Mouse (Mus musculus) spleen, embryonic (tissue): ENCODE results near the gene Tsc22d1.

Experiments used
- CTCF ChIA-PET: fragments of 350-600 bp; sonication (Branson Sonifier 250); formaldehyde crosslinking; loops from one replicate; lab custom pipeline; 2022; lab: Charles Lee

The Tsc22d1 gene

DNA sequence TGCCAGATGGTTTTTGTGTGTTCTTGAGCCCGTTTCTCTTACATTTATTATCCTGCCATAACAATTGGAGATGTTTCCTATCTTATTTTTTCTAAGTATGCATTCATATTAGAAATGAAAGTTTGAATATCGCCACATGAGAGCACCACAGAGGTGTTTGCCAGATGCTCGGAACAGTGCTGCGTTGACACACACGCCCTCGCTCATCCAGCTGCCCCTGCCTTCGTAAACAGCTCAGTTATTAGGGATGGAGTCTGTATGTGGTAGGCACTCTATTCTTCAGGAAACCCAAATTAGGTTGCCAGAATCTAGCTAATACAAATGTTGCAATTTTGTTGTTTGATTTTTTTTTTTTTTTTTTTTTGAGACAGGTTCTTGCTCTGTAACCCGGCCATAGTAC lies 18.1 kb downstream of the Tsc22d1 start:
- CTCF ChIA-PET: no interaction called here

DNA sequence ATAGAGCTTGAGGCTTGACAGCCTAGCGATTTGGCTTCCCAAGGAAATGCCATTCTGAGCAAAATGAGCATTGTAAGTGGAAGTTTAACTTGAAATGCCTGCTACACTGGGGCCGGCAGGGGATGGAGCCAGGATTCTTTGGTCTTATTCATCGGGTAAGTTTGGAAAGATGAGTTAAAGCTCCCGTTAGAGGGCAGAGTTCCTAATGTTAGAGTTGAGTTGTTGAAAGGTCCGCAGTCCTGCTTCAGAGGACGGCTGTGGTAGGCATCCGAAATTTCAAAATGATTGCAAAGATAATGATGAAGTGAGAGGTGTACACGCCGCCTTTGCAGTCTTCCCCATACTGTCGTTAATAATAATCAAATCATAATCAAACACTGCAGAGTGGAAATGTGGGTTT lies 27.4 kb downstream of the Tsc22d1 start:
- CTCF ChIA-PET: no interaction called here

DNA sequence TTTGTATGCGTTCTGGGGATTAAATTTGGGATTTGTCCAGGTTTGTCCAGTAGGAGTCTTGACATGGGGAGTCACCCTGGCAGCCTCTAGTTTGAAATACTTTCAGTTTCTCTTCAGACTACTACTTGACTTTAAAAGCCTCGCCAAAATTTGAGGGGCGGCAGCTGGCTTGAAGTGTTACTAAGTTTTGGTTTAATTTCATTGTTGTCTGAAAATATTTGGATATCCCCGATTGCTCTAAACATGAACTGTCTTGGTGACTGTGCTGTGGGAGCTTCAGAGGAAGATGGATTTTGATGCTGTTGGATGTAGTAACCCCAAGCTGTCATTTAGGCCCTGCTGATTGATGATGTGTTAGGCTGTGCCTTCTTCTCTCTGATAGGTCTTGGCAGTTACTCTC lies 34.2 kb downstream of the Tsc22d1 start:
- CTCF ChIA-PET: no interaction called here

DNA sequence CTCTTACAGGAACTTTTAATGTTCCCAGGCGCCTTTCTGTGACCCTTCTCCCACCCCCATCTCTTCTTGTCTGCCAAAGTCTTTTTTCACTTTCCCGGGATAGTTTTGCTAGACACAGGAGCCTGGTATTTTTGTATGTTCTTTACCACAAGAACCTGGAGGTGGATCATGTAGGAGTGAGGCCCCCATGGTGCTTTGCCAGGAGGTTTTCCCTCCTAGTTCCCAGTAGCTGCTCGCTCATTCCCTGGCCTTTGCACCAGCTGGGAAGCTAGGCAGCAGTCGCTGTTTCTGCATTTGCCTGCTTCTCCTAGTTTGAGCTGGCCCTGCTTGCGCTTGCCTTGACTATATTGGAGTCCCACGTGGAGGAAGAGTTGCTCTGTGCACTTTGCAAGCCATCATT lies 36.2 kb downstream of the Tsc22d1 start:
- CTCF ChIA-PET: no interaction called here

DNA sequence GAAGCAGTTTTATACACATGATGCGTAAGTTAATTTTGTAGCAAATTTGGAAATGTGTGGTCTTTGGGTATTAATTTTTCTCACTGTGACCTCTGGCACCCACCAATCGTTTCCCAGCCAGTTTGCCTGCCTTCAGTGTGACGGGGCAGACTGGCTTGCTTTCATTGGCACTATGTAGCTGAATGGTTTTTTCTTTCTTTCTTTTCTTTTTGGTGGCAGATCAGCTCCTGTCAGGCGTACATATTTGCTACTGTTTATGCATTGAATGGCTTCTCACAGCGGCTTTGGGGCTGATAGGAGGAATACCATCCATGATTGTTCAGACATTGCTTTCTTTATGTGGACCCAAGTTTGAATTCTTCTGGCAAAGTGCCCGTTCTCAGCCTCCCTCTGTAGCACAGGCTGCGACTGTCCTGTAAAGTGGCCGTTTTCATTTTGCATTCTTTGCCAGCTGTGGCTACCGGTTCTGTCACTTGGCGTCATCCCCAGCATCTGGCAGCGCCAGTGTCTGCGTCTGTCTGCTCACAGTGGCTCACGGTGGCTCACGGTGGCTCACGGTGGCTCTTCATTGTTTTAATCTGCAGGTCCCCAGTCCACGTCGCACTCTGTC lies 38.1 kb downstream of the Tsc22d1 start:
- CTCF ChIA-PET: no interaction called here

DNA sequence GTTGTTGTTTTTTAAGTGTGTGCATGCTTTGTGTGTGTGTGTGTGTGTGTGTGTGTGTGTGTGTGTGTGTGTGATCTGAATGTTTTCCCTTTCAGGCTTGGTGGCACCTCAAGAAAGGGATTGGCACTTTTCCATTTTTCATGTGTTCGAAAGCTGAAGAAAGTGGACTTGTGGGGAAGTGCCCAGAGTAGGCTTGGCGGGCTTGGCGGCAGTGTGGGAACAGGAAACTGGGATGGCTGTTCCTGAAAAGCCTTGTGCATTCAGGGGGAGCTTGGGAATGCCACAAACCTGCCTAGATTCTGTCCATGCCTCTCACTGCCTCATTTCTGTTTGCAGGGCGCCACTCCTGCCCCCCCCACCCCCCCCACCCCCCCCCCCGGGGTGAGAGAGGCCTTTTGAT lies 39.9 kb downstream of the Tsc22d1 start:
- CTCF ChIA-PET: interaction anchor here (0.6 kb wide), 1 partner anchor 228 kb away, joined by 3 read pairs; no protein-coding TSS in a partner anchor

DNA sequence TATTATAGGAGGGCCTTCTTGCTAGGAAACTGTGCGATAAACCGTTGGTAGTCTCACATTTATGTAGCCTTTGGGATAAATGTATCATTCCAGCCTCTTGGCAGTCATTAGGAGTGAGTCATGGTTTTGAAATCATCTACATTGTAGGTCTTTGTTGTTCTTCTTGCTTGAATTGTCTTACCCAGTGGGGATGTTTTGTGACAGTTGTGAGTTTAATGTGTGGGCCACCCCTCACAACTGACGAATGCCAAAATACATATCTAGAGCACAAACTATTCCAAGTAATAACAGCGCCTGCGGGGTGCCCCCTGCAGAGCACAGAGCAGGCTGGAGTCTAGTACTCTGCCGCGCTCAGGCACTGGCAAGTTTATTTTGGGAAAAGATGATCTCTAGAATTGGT lies 40.4 kb downstream of the Tsc22d1 start:
- CTCF ChIA-PET: no interaction called here

DNA sequence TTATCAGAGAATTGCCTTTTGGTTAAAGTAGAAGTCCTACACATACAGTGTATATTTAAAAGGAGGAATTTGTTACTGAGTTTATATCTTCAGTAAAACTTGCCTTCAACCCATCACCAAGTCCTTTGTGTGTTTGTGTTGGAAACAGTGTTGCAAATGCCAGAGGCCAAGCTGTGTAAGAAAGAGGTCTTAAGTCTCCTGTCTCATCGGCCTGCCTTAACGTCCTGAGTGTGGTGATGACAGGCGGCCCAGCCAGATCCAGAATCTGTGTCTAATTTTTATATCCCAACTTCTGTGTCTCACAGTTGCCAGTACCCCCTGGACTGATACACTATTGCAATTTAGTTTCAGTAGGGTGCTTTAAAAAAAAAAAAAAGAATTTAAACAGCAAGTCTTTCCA lies 42.9 kb downstream of the Tsc22d1 start:
- CTCF ChIA-PET: no interaction called here

DNA sequence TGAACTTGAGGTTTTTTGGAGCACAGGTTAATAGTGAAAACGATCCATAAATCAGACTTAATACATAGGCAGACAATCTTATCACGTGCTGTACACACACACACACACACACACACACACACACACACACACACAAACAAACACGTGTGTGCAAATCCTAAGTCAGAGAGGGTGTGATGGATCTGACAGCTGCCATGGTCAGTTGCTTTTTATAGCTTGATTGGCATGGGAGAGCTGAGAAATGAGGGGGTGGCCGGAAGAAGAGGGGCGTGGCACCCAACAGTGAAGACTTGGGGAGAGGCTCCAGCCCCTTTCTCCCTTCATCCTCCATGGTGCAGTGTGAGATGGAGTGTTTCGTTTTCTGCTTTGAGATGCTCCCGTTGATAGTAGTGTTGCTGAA lies 45.4 kb downstream of the Tsc22d1 start:
- CTCF ChIA-PET: no interaction called here

DNA sequence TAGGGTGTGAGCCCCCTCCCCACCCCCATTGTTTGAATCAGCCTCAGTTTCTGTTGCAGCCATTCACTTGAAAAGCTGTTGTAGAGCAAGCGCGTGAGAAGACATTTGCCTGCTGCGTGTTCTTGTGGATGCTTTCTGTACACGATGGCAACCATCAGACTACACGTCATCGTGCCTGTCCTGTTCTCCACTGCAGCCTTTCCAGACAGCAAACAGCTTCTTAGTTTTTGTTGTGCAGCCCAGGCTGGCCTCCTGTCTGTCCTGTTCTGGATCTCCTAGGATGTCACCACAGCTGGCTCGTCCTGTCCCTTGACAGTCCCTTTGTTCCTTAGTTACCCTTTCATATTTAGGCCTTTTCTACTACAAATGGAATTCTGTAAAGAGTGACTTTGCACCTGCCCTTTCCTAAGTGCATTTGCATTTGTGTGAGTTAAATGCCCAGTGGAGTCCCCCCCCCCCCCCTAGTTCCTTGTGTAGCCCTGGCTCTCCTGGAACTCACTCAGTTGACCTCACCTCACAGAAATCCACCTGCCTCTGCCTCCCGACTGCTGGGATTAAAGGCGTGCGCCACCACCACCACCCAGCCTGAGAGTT lies 46.5 kb downstream of the Tsc22d1 start:
- CTCF ChIA-PET: no interaction called here

DNA sequence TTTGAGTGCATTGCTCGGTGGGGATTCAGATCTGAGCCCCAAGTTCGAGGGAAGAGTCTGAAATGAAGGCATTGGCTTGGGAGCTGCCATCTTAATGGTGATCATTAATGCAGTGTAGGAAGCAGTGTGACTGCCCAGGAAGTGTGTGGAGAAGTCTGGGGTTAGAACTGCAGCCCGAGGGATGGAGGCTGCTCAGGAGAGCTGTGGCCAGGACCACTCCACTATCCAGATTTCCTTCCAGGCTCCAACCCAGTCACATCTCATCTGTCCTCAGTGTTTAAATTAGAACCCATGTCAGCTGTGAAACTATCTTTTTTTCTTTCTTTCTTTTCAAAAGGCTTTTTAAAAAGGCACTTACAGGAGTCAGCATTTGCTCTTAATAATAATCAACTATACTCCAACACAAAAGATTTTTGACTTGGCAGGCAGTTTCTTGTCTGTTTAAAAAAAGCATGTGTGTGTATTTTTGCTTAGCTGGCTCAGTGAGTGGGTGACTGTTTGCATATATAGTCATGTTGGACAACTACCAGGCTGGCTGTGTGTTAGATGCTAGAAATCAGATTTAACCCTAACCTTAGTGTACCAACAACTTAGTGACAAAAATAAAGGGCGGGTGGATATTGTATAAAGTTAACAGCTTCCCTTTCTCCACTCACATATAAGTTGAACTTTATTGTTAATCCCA lies 48.8 kb downstream of the Tsc22d1 start:
- CTCF ChIA-PET: no interaction called here

DNA sequence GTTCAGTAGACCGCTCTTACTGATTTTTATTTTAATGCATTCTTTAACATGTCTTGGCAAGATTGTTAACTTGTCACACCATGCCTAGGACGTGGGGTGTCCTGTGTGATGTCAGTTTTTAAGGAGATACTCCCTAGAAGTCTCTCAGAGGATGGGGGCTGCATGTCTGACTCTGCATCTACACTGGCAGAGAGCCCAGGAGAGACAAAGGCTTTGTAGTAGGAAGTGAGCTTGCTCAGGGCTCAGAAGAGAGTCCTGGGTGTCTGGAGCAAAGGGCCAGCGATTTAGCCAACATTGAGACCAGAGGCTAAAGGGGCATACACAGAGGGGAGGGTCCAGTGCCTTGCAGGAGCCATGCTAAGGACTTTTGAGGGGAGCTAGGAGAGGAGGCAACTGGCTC lies 50.2 kb downstream of the Tsc22d1 start:
- CTCF ChIA-PET: no interaction called here

DNA sequence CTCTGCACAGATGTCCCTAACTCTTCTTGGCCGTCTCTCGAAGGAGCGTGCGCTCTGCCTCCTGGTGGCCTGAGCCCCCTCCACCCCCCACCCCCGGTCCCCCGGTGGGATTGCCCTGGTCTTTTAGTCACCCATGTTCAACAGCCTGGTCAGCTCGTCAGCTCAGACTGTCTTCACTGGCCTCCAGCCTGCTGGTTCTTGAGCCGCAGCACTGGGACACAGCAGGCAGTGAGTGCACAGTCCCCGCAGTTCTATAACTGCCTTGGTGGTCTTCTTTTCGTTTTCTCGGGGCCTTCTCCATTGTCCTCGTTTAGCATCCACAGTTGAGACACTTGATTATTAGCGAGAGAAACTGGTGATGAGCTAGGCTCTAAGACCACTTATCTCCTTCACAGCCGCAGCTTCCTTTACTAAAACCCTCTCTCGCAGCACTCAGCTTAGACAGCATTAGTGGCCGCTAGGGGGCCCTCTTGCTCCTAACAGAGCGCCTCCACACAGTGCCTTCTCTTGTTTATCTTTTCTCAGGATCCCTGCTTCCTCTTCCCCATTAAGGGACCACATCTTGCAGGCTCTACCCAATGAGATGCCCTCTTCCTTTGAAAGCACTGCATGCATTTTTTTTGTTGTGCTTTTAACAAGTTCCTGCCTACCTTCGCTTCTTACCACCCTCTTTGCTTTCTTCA lies 52.0 kb downstream of the Tsc22d1 start:
- CTCF ChIA-PET: interaction anchor here (0.6 kb wide), 1 partner anchor 310 kb away, joined by 4 read pairs; no protein-coding TSS in a partner anchor

DNA sequence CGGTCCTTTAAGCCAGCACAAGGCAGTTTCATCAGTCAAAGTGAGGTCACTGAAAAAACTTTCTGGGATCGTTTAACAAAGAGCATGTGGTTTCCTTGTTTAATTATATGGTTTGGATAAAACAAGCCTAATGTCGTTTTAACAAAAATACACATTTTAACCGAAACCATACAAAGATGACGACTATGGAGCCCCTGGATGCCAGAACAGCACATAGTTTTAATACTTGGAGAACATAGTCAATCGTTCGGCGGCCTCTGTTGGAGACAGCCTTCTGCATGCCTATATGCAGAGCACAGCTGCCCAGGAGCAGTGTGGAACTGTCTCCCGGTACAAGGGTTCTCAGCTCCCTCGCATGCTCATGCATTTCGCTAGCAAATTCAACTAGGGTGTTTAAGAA lies 53.2 kb downstream of the Tsc22d1 start:
- CTCF ChIA-PET: no interaction called here

DNA sequence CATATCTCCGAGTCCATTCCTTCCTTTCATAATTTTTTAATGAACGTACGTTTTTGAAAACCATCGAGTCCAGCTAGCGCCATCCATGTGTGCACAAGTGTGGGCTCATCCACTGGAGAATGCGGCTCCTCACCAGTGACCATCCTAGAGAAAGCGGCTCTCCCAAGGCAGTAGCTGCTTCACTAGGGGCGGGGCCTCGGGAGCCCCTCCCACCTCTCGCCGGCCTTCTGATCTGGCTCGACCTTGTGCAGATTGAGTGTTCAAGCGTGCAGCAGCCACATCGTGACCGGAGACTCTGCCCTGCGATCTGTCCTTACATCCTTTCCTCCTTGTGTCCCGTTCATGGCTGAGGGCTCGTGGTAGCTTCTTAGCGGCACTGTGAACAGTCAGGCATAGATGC lies 56.5 kb downstream of the Tsc22d1 start:
- CTCF ChIA-PET: no interaction called here

DNA sequence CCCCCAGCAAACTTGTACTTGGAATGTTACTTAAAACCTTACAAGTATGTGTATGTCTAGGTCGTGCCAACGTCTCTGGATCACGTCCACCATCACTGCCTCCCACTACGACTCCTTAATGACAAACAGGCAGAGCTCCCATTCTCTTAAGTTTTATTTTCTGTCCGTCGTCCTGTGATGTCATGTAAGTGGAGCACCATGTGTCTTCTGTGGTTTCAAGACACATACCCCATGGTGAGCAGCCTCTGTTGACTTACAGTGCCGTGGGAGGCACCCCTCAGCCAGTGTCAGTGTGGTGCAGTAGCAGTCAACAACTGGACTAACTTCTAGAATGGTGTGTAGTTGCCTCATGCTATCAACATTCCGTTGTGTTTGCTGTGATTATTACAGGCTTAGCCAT lies 57.7 kb downstream of the Tsc22d1 start:
- CTCF ChIA-PET: no interaction called here

DNA sequence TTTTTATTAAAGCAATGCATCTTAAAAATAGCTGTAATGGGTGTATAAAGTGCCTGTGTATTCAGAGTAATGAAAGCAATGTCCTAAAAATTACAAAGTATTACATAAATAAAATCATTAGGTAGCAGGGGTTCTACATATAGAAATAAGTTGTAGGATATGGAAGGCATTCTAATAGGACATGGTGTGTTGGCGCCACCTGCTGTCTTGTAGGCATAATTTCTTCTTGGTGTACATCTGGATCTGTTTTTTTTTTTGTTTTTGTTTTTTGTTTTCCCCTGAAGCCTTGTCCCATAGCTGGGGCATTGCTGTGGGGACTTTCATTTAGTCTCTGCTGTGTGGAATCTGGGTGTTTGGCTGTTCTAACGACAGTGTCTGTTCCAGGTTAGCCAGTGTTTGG lies 58.6 kb downstream of the Tsc22d1 start:
- CTCF ChIA-PET: interaction anchor here (0.8 to 1.1 kb wide), 3 partner anchors 12 to 351 kb away, joined by 3 to 6 read pairs (median 3); no protein-coding TSS in a partner anchor

DNA sequence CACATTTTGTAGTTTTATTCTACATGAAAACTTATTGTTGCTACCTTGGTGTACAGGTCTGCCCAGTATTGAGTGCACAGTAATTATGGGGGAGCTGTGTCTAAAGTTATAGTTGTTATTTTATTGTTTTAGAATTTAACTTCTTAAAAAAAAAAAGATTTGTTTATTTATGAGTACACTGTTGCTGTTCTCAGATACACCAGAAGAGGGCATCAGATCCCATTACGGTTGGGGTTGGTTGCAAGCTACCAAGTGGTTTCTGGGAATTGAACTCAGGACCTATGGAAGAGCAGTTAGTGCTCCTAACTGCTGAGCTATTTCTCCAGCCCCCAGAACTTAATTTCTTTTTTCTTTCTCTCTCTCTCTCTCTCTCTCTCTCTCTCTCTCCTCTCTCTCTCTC lies 59.4 kb downstream of the Tsc22d1 start:
- CTCF ChIA-PET: interaction anchor here (0.5 to 1.1 kb wide), 4 partner anchors 11 to 555 kb away, joined by 3 to 6 read pairs (median 3); no protein-coding TSS in a partner anchor

DNA sequence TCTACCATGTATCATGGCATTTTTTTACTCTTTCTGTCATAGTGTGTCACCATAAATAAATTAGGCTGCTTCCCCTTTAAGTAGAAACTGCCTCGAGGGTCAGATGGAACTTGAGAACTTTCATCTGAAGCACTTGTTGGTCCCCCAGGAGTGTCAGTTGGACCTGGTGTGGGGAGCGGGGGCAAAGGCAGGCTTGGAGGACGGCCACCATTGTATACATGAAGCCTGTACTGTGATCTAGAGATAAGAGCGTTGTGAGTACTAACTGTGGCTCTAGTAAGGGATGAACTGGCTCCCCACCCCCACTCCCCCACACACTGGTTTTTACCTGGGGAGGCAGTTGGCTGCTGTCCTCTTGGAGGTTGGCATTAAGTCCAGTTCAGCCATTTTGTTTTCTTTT lies 62.0 kb downstream of the Tsc22d1 start:
- CTCF ChIA-PET: no interaction called here

DNA sequence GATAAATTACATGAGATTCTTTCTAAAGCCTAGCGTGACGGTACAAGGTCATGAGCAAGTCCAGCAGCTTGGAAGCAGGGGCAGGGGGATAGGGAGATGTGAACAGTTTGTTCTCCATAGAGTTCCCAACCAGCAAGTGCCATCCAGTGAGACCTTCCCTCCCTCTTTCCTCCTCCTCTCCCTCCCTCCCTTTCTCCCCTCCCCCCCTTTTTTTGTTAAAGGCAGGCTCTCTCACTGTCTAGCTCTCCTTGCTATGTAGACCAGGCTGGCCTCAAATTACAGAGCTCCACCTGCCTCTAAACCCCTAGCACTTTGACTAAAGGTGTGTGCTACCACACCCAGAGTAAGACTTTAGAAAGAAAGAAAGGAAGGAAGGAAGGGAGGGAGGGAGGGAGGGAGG lies 63.3 kb downstream of the Tsc22d1 start:
- CTCF ChIA-PET: no interaction called here

DNA sequence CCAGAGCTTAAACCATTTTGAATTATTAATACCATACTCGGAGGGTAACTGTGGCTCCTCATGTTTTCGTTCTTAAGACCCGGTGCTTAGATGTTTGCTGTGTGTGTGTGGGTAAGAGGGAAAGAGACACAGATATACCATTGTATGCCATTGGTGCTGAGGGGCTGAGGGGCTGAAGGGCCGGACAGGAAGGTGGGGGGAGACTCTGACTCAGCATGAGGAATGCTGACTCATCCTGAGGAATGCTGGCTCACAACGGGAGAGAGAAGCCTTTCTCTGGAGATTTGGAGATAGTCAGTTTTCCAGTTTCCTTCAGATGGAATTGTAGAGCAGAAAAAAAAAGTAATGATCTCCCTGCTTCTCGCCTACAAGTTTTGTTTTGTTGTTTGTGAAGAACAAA lies 63.9 kb downstream of the Tsc22d1 start:
- CTCF ChIA-PET: no interaction called here

DNA sequence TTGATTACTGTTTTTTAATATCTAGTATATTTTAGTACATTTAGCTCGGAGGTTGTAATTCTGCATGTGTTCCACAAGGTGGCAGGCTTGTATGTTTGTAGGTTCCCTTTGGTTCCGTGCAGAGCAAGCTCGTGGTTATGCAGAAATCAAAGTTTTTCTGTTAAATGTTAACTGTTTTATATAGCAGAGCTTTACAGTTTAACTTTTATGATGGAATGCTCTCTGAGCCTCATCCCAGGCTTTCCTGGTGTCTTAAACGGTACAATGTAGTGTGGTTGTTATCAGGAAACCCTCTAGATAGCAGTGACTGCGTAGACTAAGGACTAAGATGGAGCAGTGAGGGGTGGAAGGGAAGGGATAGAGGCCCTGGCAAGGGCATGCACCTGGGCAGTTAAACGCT lies 65.1 kb downstream of the Tsc22d1 start:
- CTCF ChIA-PET: interaction anchor here (0.5 kb wide), 1 partner anchor 386 kb away, joined by 3 read pairs; no protein-coding TSS in a partner anchor
